Mouse (Mus musculus): ENCODE measurements at regions not wholly inside any gene's neighbourhood (a gene's known extent, or its start where the extent isn't known, plus 50 kb on each side); places are given as distances from the start of the nearest gene placed in this dataset.

- TF ChIP-seq CHD2 (IDR thresholded peaks at IDR 0.05; ENCODE audit: low read depth, low read length) (no peak), MAFK (IDR thresholded peaks at IDR 0.05; ENCODE audit: insufficient read depth, low read depth, low read length) (no peak), HCFC1 (IDR thresholded peaks at IDR 0.05; ENCODE audit: borderline replicate concordance, insufficient read depth, low read length) (no peak), ZC3H11A (IDR thresholded peaks at IDR 0.05; ENCODE audit: borderline replicate concordance, low read depth, low read length) (no peak)
Measured at GRCm38 (mm10) chr14:86453142-86453541, 687.9 kb downstream of the Diaph3 start.

Data from ES-E14 (cell line).